ENCODE assay signal across 39 mouse cellular contexts in genomic region chr17:71660390-71660789, GRCm38 (mm10). TPM values are rescaled to one million over a fixed set of nuclear protein-coding genes. Genes with fewer than 3 reads are reported as not detected.
"Had no signal": no experiment of that assay in that cellular context is flagged by ENCODE, and none has a peak within 500 bp of the region (broad histone marks: within the 10 kb centered on the region; RNA-seq: fewer than 3 reads in every experiment).

No protein-coding gene starts in this region.

- H3K9ac ChIP-seq: limb, embryonic 12.5 days; limb, embryonic 13.5 days; limb, embryonic 15.5 days; liver, embryonic 12.5 days; liver, embryonic 13.5 days; liver, embryonic 14.5 days; liver, embryonic 15.5 days; liver, postnatal 0 days; lung, embryonic 14.5 days; lung, embryonic 15.5 days; midbrain, embryonic 12.5 days; midbrain, embryonic 13.5 days; midbrain, embryonic 15.5 days; neural tube, embryonic 12.5 days had no signal

- H3K27ac ChIP-seq: limb, embryonic 10.5 days; limb, embryonic 12.5 days; limb, embryonic 13.5 days; limb, embryonic 15.5 days; liver, embryonic 12.5 days; liver, embryonic 13.5 days; liver, embryonic 14.5 days; liver, embryonic 15.5 days; lung, embryonic 15.5 days; macrophage; midbrain, embryonic 10.5 days; midbrain, embryonic 12.5 days; midbrain, embryonic 13.5 days; midbrain, embryonic 15.5 days; neural tube, embryonic 12.5 days had no signal

- H3K9me3 ChIP-seq: limb, embryonic 10.5 days; limb, embryonic 12.5 days; limb, embryonic 13.5 days; limb, embryonic 15.5 days; liver, embryonic 12.5 days; liver, embryonic 13.5 days; liver, embryonic 15.5 days; lung, embryonic 15.5 days; megakaryocyte, embryonic 14.5 days; midbrain, embryonic 10.5 days; midbrain, embryonic 12.5 days; midbrain, embryonic 13.5 days; midbrain, embryonic 15.5 days; neural tube, embryonic 12.5 days had no signal

- DNase-seq: left cerebral cortex, postnatal 4 days; liver; liver, embryonic 13.5 days; liver, postnatal 0 days; lung, adult 18-20 months; lung, adult 2 months; lung, embryonic 14.5 days; lung, postnatal 10 days; lung, postnatal 14 days; lung, postnatal 36 days; lung, postnatal 4 days; midbrain, embryonic 14.5 days had no signal

- H3K4me2 ChIP-seq: limb, embryonic 12.5 days; limb, embryonic 13.5 days; limb, embryonic 15.5 days; liver, embryonic 11.5 days; liver, embryonic 12.5 days; liver, embryonic 13.5 days; liver, embryonic 15.5 days; lung, embryonic 14.5 days; lung, embryonic 15.5 days; midbrain, embryonic 11.5 days; midbrain, embryonic 12.5 days; midbrain, embryonic 13.5 days; midbrain, embryonic 15.5 days; neural tube, embryonic 12.5 days had no signal

- H3K4me3 ChIP-seq: limb, embryonic 10.5 days; limb, embryonic 12.5 days; limb, embryonic 13.5 days; limb, embryonic 15.5 days; liver, embryonic 12.5 days; liver, embryonic 13.5 days; liver, embryonic 15.5 days; lung, embryonic 15.5 days; megakaryocyte, embryonic 14.5 days; midbrain, embryonic 10.5 days; midbrain, embryonic 12.5 days; midbrain, embryonic 13.5 days; midbrain, embryonic 15.5 days; myocyte; neural tube, embryonic 12.5 days had no signal

- H3K4me1 ChIP-seq: midbrain, embryonic 13.5 days had no signal

- H3K27me3 ChIP-seq: limb, embryonic 12.5 days; limb, embryonic 13.5 days; limb, embryonic 15.5 days; liver, embryonic 12.5 days; liver, embryonic 13.5 days; liver, embryonic 15.5 days; lung, embryonic 15.5 days; midbrain, embryonic 12.5 days; neural tube, embryonic 12.5 days had no signal

- ATAC-seq: liver, embryonic 12.5 days; liver, postnatal 0 days; lung, postnatal 0 days; midbrain, embryonic 13.5 days; midbrain, embryonic 15.5 days; midbrain, embryonic 16.5 days had no signal

RNA-seq across cellular contexts. Expression of gene Togaram2, which starts 12.7 kb away (rescaled TPM):
- total RNA-seq: liver, adult 2 months; megakaryocyte progenitor cell, adult 5-6 weeks; megakaryocyte, adult 5-6 weeks; monocyte, adult 5-6 weeks had no signal
- polyA plus RNA-seq: limb, embryonic 10.5 days; limb, embryonic 11.5 days; limb, embryonic 12.5 days; liver, adult 2 months; liver, embryonic 11.5 days; liver, embryonic 13.5 days; liver, embryonic 15.5 days; liver, embryonic 16.5 days; liver, postnatal 0 days; macrophage; midbrain, embryonic 10.5 days; midbrain, embryonic 11.5 days; neural tube, embryonic 11.5 days had no signal
